Mouse (Mus musculus): Measurements from ENCODE around the gene Zmiz1.

DNA sequence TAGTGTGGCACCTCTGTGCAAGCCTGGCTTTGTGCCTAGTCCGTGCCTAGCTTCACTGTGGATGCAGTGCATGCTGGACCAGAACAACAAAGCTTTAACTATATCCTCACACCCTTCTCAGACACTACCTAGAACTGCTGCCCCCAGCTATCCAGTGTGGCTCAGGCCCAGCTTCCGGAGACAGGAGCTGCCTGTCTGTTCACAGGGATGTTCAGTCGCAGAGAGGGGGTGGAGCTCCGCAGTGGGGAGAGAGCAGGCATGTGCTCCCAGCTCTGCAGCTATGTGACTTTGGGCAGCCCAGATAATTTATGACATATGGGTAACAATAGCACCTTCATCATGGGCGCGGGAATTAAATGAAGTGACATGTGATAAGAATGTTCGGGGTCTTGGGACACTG lies 52.0 kb downstream of the Zmiz1 start:
- TF ChIP-seq POLR2A (IDR thresholded peaks at IDR 0.05; ENCODE audit: borderline replicate concordance, control insufficient read depth, low read depth, low read length), result no peak
- no peak for TF ChIP-seq CTCF (IDR thresholded peaks at IDR 0.05; ENCODE audit: control insufficient read depth, insufficient read depth, low read length)
